Mouse (Mus musculus) kidney, adult 2 months (tissue): ENCODE measurements around the gene Ripk3.

Experiments used
- CTCF ChIP-seq: fragments of 200-500 bp; conservative IDR thresholded peaks from 2 replicates; pipeline ENCODE4 v1.5.1; 2011; ENCODE audit warnings: low read depth, mild to moderate bottlenecking, control low read depth, low read length, moderate library complexity, mixed read lengths; ENCODE audit not compliant: insufficient read depth, insufficient read length
- POLR2A ChIP-seq: fragments of 200-500 bp; IDR thresholded peaks from one replicate; pipeline ENCODE4 v1.6.1; 2011; ENCODE audit warnings: low read depth, low read length, control low read depth

DNA sequence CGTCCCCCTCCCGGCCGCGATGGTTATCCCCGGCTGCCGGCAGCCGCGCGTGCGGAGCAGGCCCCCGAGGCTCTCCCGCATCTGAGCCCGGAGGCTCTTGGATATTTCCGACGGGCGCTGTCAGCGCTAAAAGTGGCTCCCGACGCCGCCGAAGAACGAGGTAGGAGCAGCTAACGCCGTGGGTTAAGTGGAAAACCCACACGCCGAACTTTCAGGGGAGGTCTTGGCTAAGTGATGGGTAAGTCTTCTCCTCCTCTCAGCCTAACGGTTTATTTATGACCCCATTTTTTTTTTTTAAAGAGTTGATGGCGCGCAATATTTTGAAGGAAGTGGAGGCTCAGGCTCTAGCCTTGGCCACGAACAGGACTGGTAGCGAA lies 42.8 kb downstream of the Ripk3 start:
- TF ChIP-seq CTCF (no peak), POLR2A (no peak)
